ENCODE assay signal across 9 mouse cellular contexts in genomic region chr17:32386659-32387432, GRCm38 (mm10). TPM values are rescaled to one million over a fixed set of nuclear protein-coding genes. Genes with fewer than 3 reads are reported as not detected.
DNase-seq lines count a peak whose midpoint lies in the region; ATAC-seq and TF ChIP-seq lines count a peak whose summit lies in the region.
"Had no signal": no experiment of that assay in that cellular context is flagged by ENCODE, and none has a peak within 500 bp of the region (broad histone marks: within the 10 kb centered on the region; RNA-seq: fewer than 3 reads in every experiment).

No protein-coding gene starts in this region.

- H3K4me2 ChIP-seq in embryonic facial prominence, embryonic 11.5 days (ENCODE audit: low read depth, low read length), result no peak overlapping the region
- H3K4me2 ChIP-seq in liver, embryonic 12.5 days, result no peak overlapping the region

- no peak for ATAC-seq in embryonic facial prominence, embryonic 11.5 days (replicated peaks; ENCODE audit: insufficient number of reproducible peaks, low FRiP score, low TSS enrichment, low read depth)
- no peak for ATAC-seq in liver, embryonic 12.5 days

- WGBS in embryonic facial prominence, embryonic 11.5 days, result 73% methylated on average over 9 of the region's 9 CpGs
- WGBS in embryonic facial prominence, embryonic 10.5 days, result 67% methylated on average over 9 of the region's 9 CpGs
- WGBS in liver, embryonic 12.5 days (ENCODE audit: insufficient replicate concordance), result 50% methylated on average over 9 of the region's 9 CpGs

- H3K27ac ChIP-seq in embryonic facial prominence, embryonic 11.5 days (replicated peaks; ENCODE audit: low read depth, low read length), result no peak overlapping the region
- H3K27ac ChIP-seq in embryonic facial prominence, embryonic 10.5 days (replicated peaks), result no peak overlapping the region
- H3K27ac ChIP-seq in liver, embryonic 12.5 days, result no peak overlapping the region
- H3K27ac ChIP-seq in bone marrow macrophage, adult 2 months (ENCODE audit: insufficient read depth, low read depth, low read length), result no peak overlapping the region

- DNase-seq in embryonic facial prominence, embryonic 11.5 days (ENCODE audit: low spot score), result peak; percentile 58
- DNase-seq in embryonic facial prominence, embryonic 10.5 days (ENCODE audit: low spot score), result no peak
- DNase-seq in liver, result peak; percentile 49
- DNase-seq in kidney, postnatal 36 days, result peak; percentile 61 to 67
- DNase-seq in retina, embryonic 14.5 days (ENCODE audit: low spot score), result peak; percentile 54
- no peak for DNase-seq in ovary, postnatal 14 days (ENCODE audit: low spot score)

- peak; percentile 34; the same call in 1 of the 2 replicates for TF ChIP-seq CTCF in bone marrow macrophage, adult 2 months (IDR thresholded peaks at IDR 0.05; ENCODE audit: low read depth, low read length)

- peaks cover 8% of the 10 kb centered on the region for H3K27me3 ChIP-seq in embryonic facial prominence, embryonic 11.5 days (ENCODE audit: control insufficient read depth, insufficient read depth, low read length)
- H3K27me3 ChIP-seq in embryonic facial prominence, embryonic 10.5 days (replicated peaks; ENCODE audit: low read depth, poor library complexity, severe bottlenecking), result peaks cover 24% of the 10 kb centered on the region
- H3K27me3 ChIP-seq in liver, embryonic 12.5 days (replicated peaks), result peaks cover 11% of the 10 kb centered on the region

- H3K9ac ChIP-seq in embryonic facial prominence, embryonic 11.5 days (replicated peaks; ENCODE audit: low read length), result no peak overlapping the region
- no peak overlapping the region for H3K9ac ChIP-seq in liver, embryonic 12.5 days

- no peak overlapping the region for H3K4me3 ChIP-seq in embryonic facial prominence, embryonic 11.5 days (ENCODE audit: low read depth, low read length)
- no peak overlapping the region for H3K4me3 ChIP-seq in embryonic facial prominence, embryonic 10.5 days
- no peak overlapping the region for H3K4me3 ChIP-seq in liver, embryonic 12.5 days
- H3K4me3 ChIP-seq in bone marrow macrophage, adult 2 months (ENCODE audit: insufficient read depth, low read length), result no peak overlapping the region

- H3K36me3 ChIP-seq in embryonic facial prominence, embryonic 11.5 days (replicated peaks; ENCODE audit: control insufficient read depth, insufficient read depth, low read depth, low read length), result no peaks in the 10 kb centered on the region
- H3K36me3 ChIP-seq in embryonic facial prominence, embryonic 10.5 days (replicated peaks), result peaks cover 32% of the 10 kb centered on the region
- H3K36me3 ChIP-seq in liver, embryonic 12.5 days, result peaks cover 14% of the 10 kb centered on the region; the same call in 1 of the 2 replicates

- H3K9me3 ChIP-seq in embryonic facial prominence, embryonic 11.5 days (replicated peaks; ENCODE audit: control insufficient read depth, low read length), result no peaks in the 10 kb centered on the region
- H3K9me3 ChIP-seq in embryonic facial prominence, embryonic 10.5 days, result no peaks in the 10 kb centered on the region
- no peaks in the 10 kb centered on the region for H3K9me3 ChIP-seq in liver, embryonic 12.5 days (replicated peaks)
- H3K9me3 ChIP-seq: hindbrain, embryonic 15.5 days had no signal

- H3K4me1 ChIP-seq in embryonic facial prominence, embryonic 11.5 days (ENCODE audit: control insufficient read depth, insufficient read depth, low read length), result no peaks in the 10 kb centered on the region
- H3K4me1 ChIP-seq in embryonic facial prominence, embryonic 10.5 days, result peaks cover 22% of the 10 kb centered on the region
- H3K4me1 ChIP-seq in liver, embryonic 12.5 days, result peaks cover 31% of the 10 kb centered on the region
- no peaks in the 10 kb centered on the region for H3K4me1 ChIP-seq in bone marrow macrophage, adult 2 months (ENCODE audit: control insufficient read depth, insufficient read depth, low read length)

- TF ChIP-seq POLR2A in bone marrow macrophage, adult 2 months (IDR thresholded peaks at IDR 0.05; ENCODE audit: borderline replicate concordance, low read depth, low read length), result no peak

RNA-seq across cellular contexts. Expression of gene Wiz, which starts 2.4 kb away (rescaled TPM):
- 27.5 and 31.9 TPM in 2 replicates for polyA plus RNA-seq in embryonic facial prominence, embryonic 11.5 days (2014; fragmentation: Nextera tagmentation; extraction: Ambion mirVana)
- 35.1 and 35.2 TPM in 2 replicates for polyA plus RNA-seq in embryonic facial prominence, embryonic 10.5 days (2016; fragmentation: Nextera tagmentation; extraction: Ambion mirVana)
- 13.3 and 14.8 TPM in 2 replicates for polyA plus RNA-seq in liver, embryonic 12.5 days (2016; fragmentation: Nextera tagmentation; extraction: Ambion mirVana)
- polyA plus RNA-seq in bone marrow macrophage, adult 2 months (2012; ENCODE audit: insufficient read depth, insufficient read length, missing spikeins), result 19.3 and 24.2 TPM in 2 replicates

RNA-seq across cellular contexts. Expression of gene Rasal3, which starts 16.5 kb away (rescaled TPM):
- polyA plus RNA-seq in embryonic facial prominence, embryonic 11.5 days (2014; fragmentation: Nextera tagmentation; extraction: Ambion mirVana), result 0.63 and 0.77 TPM in 2 replicates
- 0.64 and 0.85 TPM in 2 replicates for polyA plus RNA-seq in embryonic facial prominence, embryonic 10.5 days (2016; fragmentation: Nextera tagmentation; extraction: Ambion mirVana)
- polyA plus RNA-seq in liver, embryonic 12.5 days (2016; fragmentation: Nextera tagmentation; extraction: Ambion mirVana), result 7.2 and 8.1 TPM in 2 replicates
- 26.6 and 31.3 TPM in 2 replicates for polyA plus RNA-seq in bone marrow macrophage, adult 2 months (2012; ENCODE audit: insufficient read depth, insufficient read length, missing spikeins)

RNA-seq across cellular contexts. Expression of gene Akap8l, which starts 36.4 kb away (rescaled TPM):
- 44.3 and 56.2 TPM in 2 replicates for polyA plus RNA-seq in embryonic facial prominence, embryonic 11.5 days (2014; fragmentation: Nextera tagmentation; extraction: Ambion mirVana)
- polyA plus RNA-seq in embryonic facial prominence, embryonic 10.5 days (2016; fragmentation: Nextera tagmentation; extraction: Ambion mirVana), result 93.0 and 94.5 TPM in 2 replicates
- 49.7 and 50.1 TPM in 2 replicates for polyA plus RNA-seq in liver, embryonic 12.5 days (2016; fragmentation: Nextera tagmentation; extraction: Ambion mirVana)
- polyA plus RNA-seq in bone marrow macrophage, adult 2 months (2012; ENCODE audit: insufficient read depth, insufficient read length, missing spikeins), result 87.0 and 116 TPM in 2 replicates

RNA-seq across cellular contexts. Expression of gene Pglyrp2, which starts 37.1 kb away (rescaled TPM):
- polyA plus RNA-seq in embryonic facial prominence, embryonic 11.5 days (2014; fragmentation: Nextera tagmentation; extraction: Ambion mirVana), result not detected in 2 replicates
- polyA plus RNA-seq in embryonic facial prominence, embryonic 10.5 days (2016; fragmentation: Nextera tagmentation; extraction: Ambion mirVana), result not detected in 2 replicates
- polyA plus RNA-seq in liver, embryonic 12.5 days (2016; fragmentation: Nextera tagmentation; extraction: Ambion mirVana), result 1.6 and 1.8 TPM in 2 replicates
- not detected in 2 replicates for polyA plus RNA-seq in bone marrow macrophage, adult 2 months (2012; ENCODE audit: insufficient read depth, insufficient read length, missing spikeins)
- polyA plus RNA-seq: hindbrain, embryonic 15.5 days had no signal

Comparison
In these comparisons a context has a peak if more than half of its experiments do, and no peak if none do; other contexts are left out.
1. DNase-seq: peak in embryonic facial prominence, embryonic 11.5 days (single experiment), liver (single experiment), kidney, postnatal 36 days (2 of 2) and retina, embryonic 14.5 days (single experiment); none in embryonic facial prominence, embryonic 10.5 days (single experiment) and ovary, postnatal 14 days (single experiment).